8 mouse cellular contexts compared by ENCODE assay signal in genomic region chr10:121289970-121290681, GRCm38 (mm10).
DNase-seq lines count a peak whose midpoint lies in the region; ATAC-seq and TF ChIP-seq lines count a peak whose summit lies in the region.

No protein-coding gene starts in this region.

- no peak overlapping the region for H3K4me3 ChIP-seq in liver, adult 2 months (ENCODE audit: insufficient read depth, low read depth, low read length)
- H3K4me3 ChIP-seq in liver, embryonic 12.5 days = no peak overlapping the region

- peak; percentile 29 for DNase-seq in liver, adult 2 months (ENCODE audit: extremely low read depth, low read depth, low spot score)
- peak; percentile 29 for DNase-seq in T-cell, adult 2 months (ENCODE audit: low spot score)
- peak; percentile 70 for DNase-seq in naive thymus-derived CD4-positive, alpha-beta T cell, adult 2 months (ENCODE audit: low read depth)
- DNase-seq in cerebellum, adult 11 months = no peak
- no peak for DNase-seq in left cerebral cortex, adult 9 months (ENCODE audit: low spot score in 2 of 2)
- no peak for DNase-seq in heart, adult 8-10 months (ENCODE audit: low spot score)

- WGBS in liver, adult 2 months = 57% methylated on average over 4 of the region's 4 CpGs
- 37% methylated on average over 3 of the region's 4 CpGs for WGBS in liver, embryonic 12.5 days (ENCODE audit: insufficient replicate concordance)

- TF ChIP-seq CTCF in liver, adult 2 months (IDR thresholded peaks at IDR 0.05; ENCODE audit: low read depth, low read length) = peak; percentile 29; the same call in 1 of the 2 replicates

- no peak overlapping the region for H3K4me2 ChIP-seq in liver, embryonic 12.5 days

- H3K27ac ChIP-seq in liver, adult 2 months (replicated peaks; ENCODE audit: insufficient read depth, low read depth, low read length) = no peak overlapping the region
- H3K27ac ChIP-seq in liver, embryonic 12.5 days = no peak overlapping the region

- peaks cover 4% of the 10 kb centered on the region; the same call in 1 of the 2 replicates for H3K36me3 ChIP-seq in liver, adult 2 months (ENCODE audit: control insufficient read depth, insufficient read depth, low read length)
- no peaks in the 10 kb centered on the region for H3K36me3 ChIP-seq in liver, embryonic 12.5 days

- TF ChIP-seq POLR2A in liver, adult 2 months (IDR thresholded peaks at IDR 0.05; ENCODE audit: extremely low read depth, insufficient read depth, low read length) = no peak

- no peaks in the 10 kb centered on the region for H3K27me3 ChIP-seq in liver, adult 2 months (ENCODE audit: control insufficient read depth, insufficient read depth, low read length)
- H3K27me3 ChIP-seq in liver, embryonic 12.5 days (replicated peaks) = 0 out of 2 replicates have a peak, but pooled peaks cover 3% of the 10 kb centered on the region

- no peaks in the 10 kb centered on the region for H3K4me1 ChIP-seq in liver, adult 2 months (ENCODE audit: control insufficient read depth, insufficient read depth, low read length)
- no peaks in the 10 kb centered on the region for H3K4me1 ChIP-seq in liver, embryonic 12.5 days

- H3K9ac ChIP-seq in liver, adult 2 months (ENCODE audit: low read depth, low read length) = no peak overlapping the region
- H3K9ac ChIP-seq in liver, embryonic 12.5 days = no peak overlapping the region

- ATAC-seq in liver, embryonic 12.5 days = no peak
- ATAC-seq in hematopoietic stem cell, adult 5-6 weeks (replicated peaks in 1 of 2; ENCODE audit: insufficient read depth in 1 of 2, low FRiP score in 2 of 2, low TSS enrichment in 1 of 2, low read depth in 1 of 2, poor library complexity in 2 of 2, severe bottlenecking in 2 of 2) = peak; percentile 38 to 57; a peak in 2 of 4 replicates

- H3K79me2 ChIP-seq in liver, adult 2 months (ENCODE audit: control insufficient read depth, insufficient read depth, low read length) = no peaks in the 10 kb centered on the region

- no peaks in the 10 kb centered on the region for H3K9me3 ChIP-seq in liver, embryonic 12.5 days (replicated peaks)

Comparison
In these comparisons a context has a peak if more than half of its experiments do, and no peak if none do; other contexts are left out.
1. DNase-seq: peak in liver, adult 2 months (single experiment), T-cell, adult 2 months (single experiment) and naive thymus-derived CD4-positive, alpha-beta T cell, adult 2 months (single experiment); none in cerebellum, adult 11 months (single experiment), left cerebral cortex, adult 9 months (0 of 2) and heart, adult 8-10 months (single experiment).